Mouse (Mus musculus) liver, embryonic 13.5 days (tissue): ENCODE measurements around the gene Ablim1. TPM values are rescaled to one million over a fixed set of nuclear protein-coding genes. Genes with fewer than 3 reads are reported as not detected.

ENCODE experiments used
- ATAC-seq: fragments of 200-750 bp; cut with Nextera tagmentation; 2 replicates; pipeline ENCODE4 v1.8.0; 2017; ENCODE audit warnings: low read depth, mild to moderate bottlenecking, moderate number of reproducible peaks, moderate library complexity
- DNase-seq: peaks from one replicate; pipeline ENCODE4 v3.0.0; 2022
- H3K27ac ChIP-seq: fragments of 300-500 bp; sonication (generic); 2 replicates; pipeline ENCODE4 v1.5.1; 2015; ENCODE audit warnings: moderate library complexity, mild to moderate bottlenecking, inconsistent platforms
- H3K27me3 ChIP-seq: fragments of 300-500 bp; sonication (generic); 2 replicates; pipeline ENCODE4 v1.6.1; 2015; ENCODE audit warnings: mild to moderate bottlenecking, inconsistent platforms
- H3K36me3 ChIP-seq: fragments of 300-500 bp; sonication (generic); 2 replicates; pipeline ENCODE4 v1.6.1; 2015; ENCODE audit warnings: mild to moderate bottlenecking, inconsistent platforms
- H3K4me1 ChIP-seq: fragments of 300-500 bp; sonication (generic); replicated peaks from 2 replicates; pipeline ENCODE4 v1.6.1; 2015; ENCODE audit warnings: inconsistent platforms
- H3K4me2 ChIP-seq: fragments of 300-500 bp; sonication (generic); 2 replicates; pipeline ENCODE4 v1.6.1; 2015; ENCODE audit warnings: inconsistent platforms, mild to moderate bottlenecking, moderate library complexity
- H3K4me3 ChIP-seq: fragments of 300-500 bp; sonication (generic); replicated peaks from 2 replicates; pipeline ENCODE4 v1.5.1; 2015; ENCODE audit warnings: mild to moderate bottlenecking, inconsistent platforms
- H3K9ac ChIP-seq: fragments of 300-500 bp; sonication (generic); 2 replicates; pipeline ENCODE4 v1.6.1; 2015; ENCODE audit warnings: mild to moderate bottlenecking, inconsistent platforms
- H3K9me3 ChIP-seq: fragments of 300-500 bp; sonication (generic); replicated peaks from 2 replicates; pipeline ENCODE4 v1.6.1; 2016; ENCODE audit warnings: inconsistent platforms
- WGBS: fragments of 180-500 bp; shearing (Covaris S2); methylation state at CpG from one replicate; pipeline ENCODE4 v1.1.7; 2015; ENCODE audit not compliant: insufficient replicate concordance; 5-methylcytosine and 5-hydroxymethylcytosine counted together
- polyA plus RNA-seq: library from polyadenylated mRNA; unstranded; fragments of >200 nt; fragmentation: Nextera tagmentation; extraction: Ambion mirVana; gene quantifications from 2 replicates; pipeline ENCODE4 v1.2.1, GENCODE M21; 2015

The Ablim1 gene
- polyA plus RNA-seq, 1 experiment from 2014 or later: 4.8 TPM

- Histone ChIP-seq H3K27me3 (no peaks in the 10 kb centered on the region), H3K27ac (peak overlapping the region; percentile 5; the same call in 1 of the 2 replicates), H3K9me3 (no peaks in the 10 kb centered on the region), H3K9ac (no peak overlapping the region), H3K4me2 (no peak overlapping the region), H3K4me1 (peaks cover 8% of the 10 kb centered on the region; the same call in 1 of the 2 replicates), H3K4me3 (no peak overlapping the region), H3K36me3 (no peaks in the 10 kb centered on the region)
- 66% methylated on average over 4 of the region's 4 CpGs for WGBS
- DNase-seq: no peak
- ATAC-seq: no peak
Observed at GRCm38 (mm10) chr19:57322491-57322890, 7.8 kb upstream of the Ablim1 start.

- no peak for DNase-seq
- Histone ChIP-seq H3K9ac (no peak overlapping the region), H3K36me3 (no peaks in the 10 kb centered on the region), H3K4me3 (no peak overlapping the region), H3K4me1 (peaks cover 8% of the 10 kb centered on the region; the same call in 1 of the 2 replicates), H3K27ac (peak overlapping the region; percentile 73), H3K4me2 (no peak overlapping the region), H3K27me3 (no peaks in the 10 kb centered on the region), H3K9me3 (no peaks in the 10 kb centered on the region)
- peak; percentile 55 for ATAC-seq
- 13% methylated on average over 3 of the region's 3 CpGs for WGBS
Observed at GRCm38 (mm10) chr19:57321839-57322238, 7.1 kb upstream of the Ablim1 start.

- no peak for ATAC-seq
- Histone ChIP-seq H3K4me2 (no peak overlapping the region), H3K4me1 (peaks cover 8% of the 10 kb centered on the region; the same call in 1 of the 2 replicates), H3K9ac (no peak overlapping the region), H3K4me3 (no peak overlapping the region), H3K27ac (no peak overlapping the region), H3K36me3 (no peaks in the 10 kb centered on the region), H3K27me3 (peaks cover 3% of the 10 kb centered on the region), H3K9me3 (no peaks in the 10 kb centered on the region)
- 50% methylated on average over 9 of the region's 9 CpGs for WGBS
- DNase-seq: no peak
Observed at GRCm38 (mm10) chr19:57320656-57321382, 6.1 kb upstream of the Ablim1 start.

DNA sequence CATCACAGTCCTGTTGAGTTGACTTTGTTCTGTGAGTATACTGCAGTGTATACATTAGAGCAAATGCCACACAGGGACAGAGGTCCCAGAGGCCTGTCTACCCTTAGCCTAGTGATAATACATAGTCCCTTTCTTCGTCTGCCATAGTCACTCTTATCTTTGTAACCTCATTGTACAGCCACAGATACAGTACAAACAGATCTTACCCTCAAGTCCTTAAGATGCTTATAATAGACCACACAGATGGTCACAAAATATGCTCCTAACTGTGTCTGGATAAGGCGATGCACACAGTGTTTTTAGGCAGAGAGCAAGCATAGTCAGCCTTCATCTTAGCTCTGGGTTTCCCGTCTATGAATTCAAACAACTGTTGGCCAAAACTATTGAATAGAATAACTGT lies 1.9 kb upstream of the Ablim1 start:
- no peaks in the 10 kb centered on the region for H3K36me3 ChIP-seq
- H3K27ac ChIP-seq: no peak overlapping the region
- no peak overlapping the region for H3K9ac ChIP-seq
- no peak overlapping the region for H3K4me3 ChIP-seq
- peaks cover 15% of the 10 kb centered on the region for H3K4me1 ChIP-seq
- no peaks in the 10 kb centered on the region for H3K9me3 ChIP-seq
- WGBS: 37% methylated on average over 3 of the region's 3 CpGs
- H3K4me2 ChIP-seq: no peak overlapping the region
- peaks cover 34% of the 10 kb centered on the region for H3K27me3 ChIP-seq
- ATAC-seq: 0 out of 2 replicates have a peak, but pooled peaks have one; percentile 24
- no peak for DNase-seq

- Histone ChIP-seq H3K27ac (no peak overlapping the region), H3K36me3 (no peaks in the 10 kb centered on the region), H3K9ac (peak overlapping the region; percentile 57), H3K4me3 (peak overlapping the region; percentile 55), H3K9me3 (no peaks in the 10 kb centered on the region), H3K27me3 (peaks cover 34% of the 10 kb centered on the region), H3K4me1 (peaks cover 10% of the 10 kb centered on the region), H3K4me2 (peak overlapping the region; percentile 64)
- peak; percentile 37; the same call in 1 of the 2 replicates for ATAC-seq
- no peak for DNase-seq
- 32% methylated on average over 11 of the region's 11 CpGs for WGBS
Observed at GRCm38 (mm10) chr19:57315013-57315565, 370 bp upstream of the Ablim1 start.

DNA sequence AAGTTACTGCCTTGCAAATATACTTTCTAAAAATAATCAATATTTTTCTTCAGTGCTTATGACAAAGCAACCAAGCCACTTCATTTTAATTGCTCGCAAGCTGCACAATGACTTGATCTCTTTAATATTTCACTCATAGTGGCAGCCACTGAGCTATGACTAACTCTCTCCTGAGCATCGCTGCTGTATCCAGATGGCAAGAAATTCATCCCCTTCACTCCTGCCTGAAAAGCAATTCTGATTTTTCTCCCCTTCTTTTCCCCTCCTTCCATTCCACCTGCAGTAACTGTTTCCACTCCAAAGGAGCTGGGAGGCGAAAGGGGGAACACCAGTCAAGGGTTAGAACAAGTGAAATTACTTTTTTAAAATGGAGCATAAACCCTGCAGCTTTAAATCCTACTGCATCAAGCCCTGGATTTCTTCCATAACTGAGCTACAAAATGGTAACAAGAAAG lies 801 bp downstream of the Ablim1 start:
- Histone ChIP-seq H3K27ac (no peak overlapping the region), H3K9ac (no peak overlapping the region), H3K36me3 (no peaks in the 10 kb centered on the region), H3K4me1 (peaks cover 13% of the 10 kb centered on the region), H3K9me3 (no peaks in the 10 kb centered on the region), H3K4me3 (peak overlapping the region; percentile 55), H3K27me3 (peaks cover 34% of the 10 kb centered on the region), H3K4me2 (peak overlapping the region; percentile 64)
- 55% methylated on average over 3 of the region's 3 CpGs for WGBS
- ATAC-seq (no peak), DNase-seq (no peak)

DNA sequence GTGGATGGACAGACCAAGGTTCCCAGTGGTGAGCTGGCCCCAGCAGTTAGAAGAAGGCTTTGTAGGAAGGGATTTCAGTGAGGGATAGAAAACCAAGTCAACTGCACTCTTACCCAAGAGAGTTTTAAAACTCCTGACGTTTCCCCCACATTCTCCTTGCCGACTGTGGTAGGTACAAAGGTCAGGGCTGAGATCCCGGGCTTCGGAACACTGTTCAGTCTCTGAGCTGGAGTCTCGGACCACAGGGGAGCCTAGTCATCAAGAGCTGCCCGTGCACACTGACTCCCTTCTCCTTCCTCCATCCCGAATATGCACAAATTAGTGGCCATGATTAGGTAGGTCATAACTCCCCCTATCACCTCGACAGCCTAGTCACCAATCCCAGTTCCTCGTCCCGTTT lies 1.5 kb downstream of the Ablim1 start:
- H3K4me3 ChIP-seq: no peak overlapping the region
- ATAC-seq: no peak
- H3K4me1 ChIP-seq: peaks cover 13% of the 10 kb centered on the region
- WGBS: 50% methylated on average over 10 of the region's 10 CpGs
- H3K27ac ChIP-seq: no peak overlapping the region
- no peak overlapping the region for H3K9ac ChIP-seq
- no peaks in the 10 kb centered on the region for H3K36me3 ChIP-seq
- H3K4me2 ChIP-seq: no peak overlapping the region
- no peak for DNase-seq
- H3K27me3 ChIP-seq: peaks cover 34% of the 10 kb centered on the region
- H3K9me3 ChIP-seq: no peaks in the 10 kb centered on the region

DNA sequence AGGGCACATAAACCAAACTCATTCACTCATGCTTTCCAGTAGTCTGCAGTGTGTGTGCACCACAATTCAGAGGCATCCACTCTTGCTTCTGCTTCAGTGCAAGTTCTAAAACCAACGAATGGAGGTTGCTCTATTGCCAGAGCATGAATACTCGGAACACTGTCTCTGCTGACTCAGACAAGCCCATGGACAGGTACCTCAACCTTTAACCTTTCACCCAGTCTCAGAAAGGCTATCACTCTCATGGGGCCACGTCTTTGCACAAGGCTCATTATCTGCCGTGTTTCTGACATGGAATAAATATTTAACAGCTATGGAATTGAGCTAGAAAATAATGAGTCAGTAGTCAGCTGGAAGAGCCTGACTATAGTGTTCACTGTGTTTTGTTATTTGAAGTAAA lies 4.7 kb downstream of the Ablim1 start:
- Histone ChIP-seq H3K27me3 (peaks cover 23% of the 10 kb centered on the region), H3K9me3 (no peaks in the 10 kb centered on the region), H3K27ac (no peak overlapping the region), H3K4me2 (no peak overlapping the region), H3K36me3 (no peaks in the 10 kb centered on the region), H3K4me1 (peaks cover 10% of the 10 kb centered on the region), H3K4me3 (no peak overlapping the region), H3K9ac (no peak overlapping the region)
- ATAC-seq: no peak
- DNase-seq: no peak
- 45% methylated on average over 4 of the region's 4 CpGs for WGBS

GRCm38 (mm10) chr19:57306601-57307000 lies 8.1 kb downstream of the Ablim1 start:
- no peaks in the 10 kb centered on the region for H3K27me3 ChIP-seq
- H3K27ac ChIP-seq: no peak overlapping the region
- H3K4me2 ChIP-seq: no peak overlapping the region
- no peaks in the 10 kb centered on the region for H3K9me3 ChIP-seq
- no peak overlapping the region for H3K9ac ChIP-seq
- no peak for DNase-seq
- H3K4me3 ChIP-seq: no peak overlapping the region
- ATAC-seq: no peak
- no peaks in the 10 kb centered on the region for H3K36me3 ChIP-seq
- 63% methylated on average over 4 of the region's 4 CpGs for WGBS
- 0 out of 2 replicates have a peak, but pooled peaks cover 4% of the 10 kb centered on the region for H3K4me1 ChIP-seq

GRCm38 (mm10) chr19:57305972-57306371 lies 8.7 kb downstream of the Ablim1 start:
- 38% methylated on average over 8 of the region's 8 CpGs for WGBS

GRCm38 (mm10) chr19:57304666-57305065 lies 10.1 kb downstream of the Ablim1 start:
- 49% methylated on average over 2 of the region's 2 CpGs for WGBS
- no peak overlapping the region for H3K9ac ChIP-seq
- H3K27ac ChIP-seq: no peak overlapping the region
- no peak for ATAC-seq
- no peak overlapping the region for H3K4me3 ChIP-seq
- no peak overlapping the region for H3K4me2 ChIP-seq
- H3K4me1 ChIP-seq: no peaks in the 10 kb centered on the region
- DNase-seq: no peak
- no peaks in the 10 kb centered on the region for H3K27me3 ChIP-seq
- H3K9me3 ChIP-seq: no peaks in the 10 kb centered on the region
- H3K36me3 ChIP-seq: no peaks in the 10 kb centered on the region

More at GRCm38 (mm10) chr19:57305972-57306371, 8.7 kb downstream of the Ablim1 start:
- Histone ChIP-seq H3K36me3 (no peaks in the 10 kb centered on the region), H3K27me3 (no peaks in the 10 kb centered on the region), H3K9ac (no peak overlapping the region), H3K4me2 (no peak overlapping the region), H3K9me3 (no peaks in the 10 kb centered on the region), H3K4me1 (0 out of 2 replicates have a peak, but pooled peaks cover 4% of the 10 kb centered on the region), H3K27ac (no peak overlapping the region), H3K4me3 (no peak overlapping the region)
- ATAC-seq (no peak), DNase-seq (no peak)
